Mouse (Mus musculus) cerebellum, adult 18-20 months (tissue): Measurements from ENCODE around the gene Rgs3.
A peak's percentile ranks its signal among the peaks of the same experiment; 100 is the strongest.

Experiments
- DNase-seq, 2 experiments: peaks; one replicate each; pipeline ENCODE4 v3.0.0; 2021

Rgs3 gene

GRCm38 (mm10) chr4:62629905-62630304 lies 70.3 kb downstream of the Rgs3 start:
- no peak for DNase-seq

- DNase-seq: no peak
These were observed 73.6 kb downstream of the Rgs3 start for GRCm38 (mm10) chr4:62633243-62633642.

- no peak for DNase-seq
These were observed 74.5 kb downstream of the Rgs3 start for GRCm38 (mm10) chr4:62634054-62634591.

- no peak for DNase-seq
These were observed 75.2 kb downstream of the Rgs3 start for GRCm38 (mm10) chr4:62634840-62635239.

GRCm38 (mm10) chr4:62636047-62636446 lies 76.4 kb downstream of the Rgs3 start:
- DNase-seq: no peak

GRCm38 (mm10) chr4:62637856-62638604 lies 78.4 kb downstream of the Rgs3 start:
- peak; percentile 63 to 75 for DNase-seq

GRCm38 (mm10) chr4:62640496-62641229 lies 81.0 kb downstream of the Rgs3 start:
- DNase-seq: no peak

- DNase-seq: no peak
These were observed 81.6 kb downstream of the Rgs3 start for GRCm38 (mm10) chr4:62641230-62641589.

- no peak for DNase-seq
These were observed 82.0 kb downstream of the Rgs3 start for GRCm38 (mm10) chr4:62641656-62642055.

GRCm38 (mm10) chr4:62643401-62643800 lies 83.8 kb downstream of the Rgs3 start:
- no peak for DNase-seq

- DNase-seq: peak in 1 of 2 experiments; percentile 38
These were observed 84.6 kb downstream of the Rgs3 start for GRCm38 (mm10) chr4:62644031-62644793.

- no peak for DNase-seq
These were observed 87.1 kb downstream of the Rgs3 start for GRCm38 (mm10) chr4:62646556-62647248.

GRCm38 (mm10) chr4:62648848-62649247 lies 89.2 kb downstream of the Rgs3 start:
- DNase-seq: no peak

- peak; percentile 83 to 85 for DNase-seq
These were observed 90.0 kb downstream of the Rgs3 start for GRCm38 (mm10) chr4:62649536-62650230.

- DNase-seq: no peak
These were observed 91.6 kb downstream of the Rgs3 start for GRCm38 (mm10) chr4:62651179-62651760.

- no peak for DNase-seq
These were observed 92.6 kb downstream of the Rgs3 start for GRCm38 (mm10) chr4:62652215-62652614.

GRCm38 (mm10) chr4:62652921-62653757 lies 93.5 kb downstream of the Rgs3 start:
- DNase-seq: peak; percentile 63 to 65

- DNase-seq: no peak
These were observed 94.4 kb downstream of the Rgs3 start for GRCm38 (mm10) chr4:62653922-62654661.

- no peak for DNase-seq
These were observed 99.6 kb downstream of the Rgs3 start for GRCm38 (mm10) chr4:62659264-62659663.
